Mouse (Mus musculus): ENCODE results near the gene Ankfn1.

Ankfn1 gene

DNA sequence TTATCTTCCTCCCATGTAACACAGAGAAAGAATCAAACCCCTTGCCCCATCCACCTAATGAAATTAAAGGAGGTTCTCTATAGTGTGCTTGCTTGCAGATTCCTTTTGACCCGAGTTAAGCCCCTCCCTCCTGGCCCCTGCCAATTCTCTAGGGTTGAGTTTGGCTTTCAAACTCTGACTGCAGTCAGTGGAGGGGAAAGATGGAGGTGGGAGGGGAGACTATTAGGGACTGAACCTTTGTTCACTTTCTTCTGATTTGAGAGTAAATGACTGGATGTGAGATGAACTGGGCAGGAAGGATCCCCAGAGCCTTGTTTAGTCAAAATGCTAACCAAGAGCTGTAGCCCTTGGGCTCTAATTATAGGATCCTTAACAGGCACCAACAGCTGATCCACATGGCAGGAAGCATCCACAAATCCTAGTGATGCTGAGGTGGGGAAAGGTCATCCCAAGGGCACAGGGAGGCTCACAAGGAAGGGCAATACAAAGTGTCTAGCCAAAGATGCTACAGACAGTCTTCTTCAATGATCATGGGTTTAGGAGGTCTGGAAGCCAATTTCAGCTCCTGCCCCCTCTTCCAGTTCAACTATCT is 103.4 kb downstream of the Ankfn1 start:
- no peak for DNase-seq (ENCODE audit: low spot score)

DNA sequence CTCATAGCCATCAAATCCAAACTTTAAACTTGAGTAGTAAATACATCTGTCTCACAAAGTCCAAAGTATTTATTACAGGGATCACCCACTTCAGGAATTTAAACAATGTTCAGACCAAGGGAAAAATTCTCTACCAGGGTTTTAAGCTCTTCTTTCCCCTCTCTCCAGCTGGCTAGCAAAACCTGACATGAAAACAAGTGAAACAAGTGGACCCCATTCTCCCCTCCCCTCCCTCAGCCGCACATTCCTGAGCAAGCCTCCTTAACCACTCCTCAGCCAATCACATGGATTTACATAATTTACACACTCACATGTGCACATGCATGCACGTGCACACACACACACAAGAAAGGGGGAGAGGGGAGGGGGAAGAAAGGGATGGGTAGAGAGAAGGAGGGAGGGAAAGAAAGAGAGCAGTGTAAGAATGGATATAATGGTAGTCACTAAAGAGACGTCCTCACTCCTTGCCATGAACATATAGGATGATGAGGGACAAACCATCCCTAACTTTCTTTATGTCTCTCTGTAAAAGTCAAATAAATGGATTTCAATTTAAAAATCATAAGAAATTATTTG is 104.9 kb downstream of the Ankfn1 start:
- DNase-seq (ENCODE audit: low spot score) = peak; percentile 31

DNA sequence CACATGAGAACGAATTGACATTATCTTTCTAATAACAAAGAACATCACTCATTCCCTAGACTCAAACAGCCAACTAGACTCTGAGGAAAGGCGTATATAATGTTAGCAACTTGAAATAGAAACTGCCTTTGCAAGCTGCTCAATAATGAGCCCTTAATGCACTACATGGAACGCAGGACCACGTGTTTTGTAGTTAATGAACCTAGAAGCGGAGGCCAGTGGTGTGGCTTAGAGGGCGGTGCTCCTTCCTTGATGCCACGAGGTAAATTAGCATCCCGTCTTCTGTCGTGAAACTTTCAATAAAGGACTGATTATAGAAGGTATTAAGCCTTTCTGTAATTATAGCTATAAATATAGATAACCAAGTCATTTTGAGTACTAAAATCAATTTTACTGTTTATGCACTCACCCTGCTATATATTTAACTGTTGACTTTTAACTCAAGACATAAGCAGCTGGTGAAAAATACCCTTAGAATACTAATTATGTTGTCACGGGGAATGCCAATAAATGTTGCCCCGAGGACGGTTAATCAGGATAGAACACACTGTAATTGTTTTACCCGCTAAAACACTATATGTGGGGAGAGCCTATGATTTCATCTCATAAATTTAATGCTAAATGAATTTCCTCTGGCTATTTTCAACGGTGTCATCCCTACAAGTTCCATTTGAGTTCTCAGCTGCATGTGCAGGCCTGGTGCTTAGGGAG is 112.1 kb downstream of the Ankfn1 start:
- DNase-seq (ENCODE audit: low spot score) = no peak

DNA sequence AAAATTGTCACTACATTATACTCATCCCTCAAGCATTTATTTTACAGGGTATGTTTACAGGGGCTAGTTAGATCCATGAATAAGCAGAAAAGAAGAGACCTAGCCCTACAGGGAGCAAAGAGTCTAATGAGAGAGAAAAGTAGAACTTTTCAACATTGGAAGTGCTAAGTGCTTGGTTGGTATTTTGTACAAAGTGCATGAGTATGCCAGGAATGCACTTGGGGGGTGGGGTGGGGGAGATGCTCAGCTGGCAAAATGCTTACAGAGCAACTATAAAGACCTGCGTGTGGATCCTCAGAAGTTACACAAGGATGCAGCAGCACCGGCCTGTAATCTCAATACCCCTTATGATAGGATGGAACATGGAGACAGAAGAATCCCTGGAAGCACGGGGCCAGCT is 118.4 kb downstream of the Ankfn1 start:
- DNase-seq (ENCODE audit: low spot score) = peak; percentile 18

GRCm38 (mm10) chr11:89656556-89656955 is 120.9 kb downstream of the Ankfn1 start:
- no peak for DNase-seq (ENCODE audit: low spot score)

- no peak for DNase-seq (ENCODE audit: low spot score)
Observed at GRCm38 (mm10) chr11:89635740-89636139, 141.7 kb downstream of the Ankfn1 start.

GRCm38 (mm10) chr11:89631315-89631714 is 146.1 kb downstream of the Ankfn1 start:
- DNase-seq (ENCODE audit: low spot score) = no peak

DNA sequence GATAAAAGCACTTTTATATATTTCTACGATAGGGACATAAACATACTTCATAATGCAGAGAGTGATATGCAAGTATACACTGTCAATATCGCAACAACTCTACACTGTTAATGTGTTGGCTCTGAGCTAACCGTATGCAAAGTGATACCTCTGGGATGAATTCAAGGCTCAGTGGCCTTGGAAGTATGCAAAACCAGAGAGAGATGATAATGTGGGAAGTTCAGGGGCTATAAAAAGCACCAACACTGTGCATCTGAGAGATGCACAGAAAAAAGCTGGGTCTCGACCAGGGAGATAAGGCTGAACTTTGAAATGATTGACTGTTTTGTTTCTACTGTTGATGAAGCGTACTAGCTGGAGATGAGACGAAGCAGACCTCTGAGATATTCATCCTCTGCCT is 148.9 kb downstream of the Ankfn1 start:
- no peak for DNase-seq (ENCODE audit: low spot score)

- no peak for DNase-seq (ENCODE audit: low spot score)
Observed at GRCm38 (mm10) chr11:89627232-89627631, 150.2 kb downstream of the Ankfn1 start.

DNA sequence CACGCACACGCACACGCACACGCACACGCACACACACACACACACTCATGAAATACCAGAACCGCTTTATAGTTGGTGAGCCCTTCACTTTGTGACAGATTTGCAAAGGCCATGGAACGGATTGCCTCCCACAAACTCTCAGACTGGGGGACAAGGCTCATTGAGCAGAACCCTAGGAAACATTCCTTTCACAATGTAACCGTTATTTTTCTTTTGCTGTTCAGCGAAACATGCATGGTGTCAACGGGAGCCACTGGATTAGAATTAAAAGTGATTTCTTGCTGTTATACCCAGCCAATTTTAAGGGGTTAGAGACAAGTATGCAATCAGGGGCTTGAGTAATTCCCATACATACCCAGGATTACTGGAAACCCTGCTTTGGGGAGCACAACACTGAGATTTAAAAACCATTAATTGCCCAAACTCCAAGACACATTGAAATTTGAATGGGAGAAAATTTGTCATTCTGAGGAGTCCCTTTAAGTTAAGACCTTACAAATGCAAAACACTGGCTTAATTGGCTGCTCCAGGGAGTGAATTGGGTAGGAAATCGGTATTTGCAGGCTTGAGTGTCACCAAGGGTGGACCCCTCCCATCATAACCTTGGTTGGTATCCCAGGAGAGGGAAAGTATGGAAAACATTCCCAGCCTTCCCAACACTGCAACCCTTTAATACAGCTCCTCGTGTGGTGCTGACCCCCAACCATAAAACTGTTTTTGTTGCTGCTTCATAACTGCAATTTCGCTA is 153.6 kb downstream of the Ankfn1 start:
- no peak for DNase-seq (ENCODE audit: low spot score)

- no peak for DNase-seq (ENCODE audit: low spot score)
Observed at GRCm38 (mm10) chr11:89619955-89620354, 157.5 kb downstream of the Ankfn1 start.

DNA sequence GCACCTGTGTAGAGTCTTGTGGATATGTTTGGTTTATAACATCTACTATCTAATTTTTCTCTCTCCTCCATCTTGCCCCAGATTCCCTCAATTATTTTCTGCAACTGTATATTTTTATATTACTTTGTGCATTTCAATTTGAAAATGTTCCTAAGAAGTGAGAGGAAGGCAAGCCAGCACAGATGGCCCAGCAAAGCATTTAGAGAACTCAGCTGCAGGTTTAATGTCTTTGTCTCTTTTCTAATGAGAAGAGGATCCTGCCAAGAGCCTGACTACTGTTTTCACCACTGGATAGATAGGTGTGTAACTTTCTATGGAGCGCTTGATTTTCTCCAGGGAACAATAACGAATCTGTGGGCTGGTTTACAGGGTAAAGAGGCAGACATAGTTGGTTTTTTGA is 161.6 kb downstream of the Ankfn1 start:
- DNase-seq (ENCODE audit: low spot score) = no peak

DNA sequence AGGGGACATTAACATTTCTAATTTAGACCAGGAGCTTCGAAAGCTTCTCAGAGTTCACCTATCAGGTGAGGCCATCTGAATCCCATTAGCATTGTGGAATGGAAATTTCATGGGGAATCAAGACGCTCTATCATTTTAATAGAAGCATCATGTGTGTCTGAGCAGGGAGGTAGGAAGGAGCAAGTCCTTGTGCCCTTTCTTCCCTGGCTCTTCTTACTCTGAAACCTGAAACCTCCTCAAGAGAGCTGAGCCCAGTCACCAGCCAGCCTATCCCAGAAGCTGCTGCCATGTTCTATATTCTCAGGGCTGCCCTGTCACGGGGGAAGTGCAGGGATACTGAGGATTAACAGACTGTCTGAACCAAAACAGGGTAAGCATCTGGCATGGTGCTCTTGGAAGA is 165.9 kb downstream of the Ankfn1 start:
- DNase-seq (ENCODE audit: low spot score) = no peak

- no peak for DNase-seq (ENCODE audit: low spot score)
Observed at GRCm38 (mm10) chr11:89608071-89608470, 169.4 kb downstream of the Ankfn1 start.

DNA sequence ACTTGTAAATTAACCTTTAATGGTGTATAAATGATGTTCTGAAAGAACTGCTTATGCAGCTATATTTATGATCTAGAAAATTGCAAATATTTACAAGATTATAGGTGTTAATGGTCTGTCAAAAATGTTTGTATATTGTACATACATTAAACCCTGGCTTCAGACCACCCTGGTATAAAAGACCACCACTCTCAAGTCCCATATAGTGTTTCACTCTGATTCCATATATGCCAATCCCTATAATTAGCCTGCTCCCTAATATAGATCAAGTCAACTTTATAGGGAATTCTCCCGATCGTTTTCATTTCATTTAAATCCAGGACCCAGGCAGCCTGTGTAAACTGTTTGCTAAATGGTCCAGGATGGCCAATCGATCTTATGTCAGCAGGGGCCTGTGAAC is 170.2 kb downstream of the Ankfn1 start:
- DNase-seq (ENCODE audit: low spot score) = no peak

DNA sequence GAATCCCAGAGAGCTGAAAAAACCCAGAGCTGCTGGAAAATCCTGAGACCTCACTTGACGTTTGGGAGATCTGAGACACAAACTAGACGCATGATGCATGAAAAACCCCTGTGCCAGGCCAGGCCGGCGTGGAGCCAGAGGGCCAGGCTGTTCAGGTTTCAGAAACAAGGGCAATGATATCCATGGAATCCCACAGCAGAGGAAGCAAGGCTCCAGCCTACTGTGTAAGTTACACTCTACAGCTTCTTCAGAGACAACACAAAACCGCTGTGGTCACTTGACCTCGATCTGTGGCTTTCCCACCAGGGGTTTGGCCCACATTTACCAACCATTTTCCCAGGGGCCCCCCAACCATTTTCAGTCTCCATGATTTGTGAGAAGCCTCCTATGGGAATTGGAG is 171.1 kb downstream of the Ankfn1 start:
- DNase-seq (ENCODE audit: low spot score) = no peak

- DNase-seq (ENCODE audit: low spot score) = no peak
Observed at GRCm38 (mm10) chr11:89602966-89603365, 174.5 kb downstream of the Ankfn1 start.

- DNase-seq (ENCODE audit: low spot score) = no peak
Observed at GRCm38 (mm10) chr11:89600921-89601515, 176.4 kb downstream of the Ankfn1 start.

DNA sequence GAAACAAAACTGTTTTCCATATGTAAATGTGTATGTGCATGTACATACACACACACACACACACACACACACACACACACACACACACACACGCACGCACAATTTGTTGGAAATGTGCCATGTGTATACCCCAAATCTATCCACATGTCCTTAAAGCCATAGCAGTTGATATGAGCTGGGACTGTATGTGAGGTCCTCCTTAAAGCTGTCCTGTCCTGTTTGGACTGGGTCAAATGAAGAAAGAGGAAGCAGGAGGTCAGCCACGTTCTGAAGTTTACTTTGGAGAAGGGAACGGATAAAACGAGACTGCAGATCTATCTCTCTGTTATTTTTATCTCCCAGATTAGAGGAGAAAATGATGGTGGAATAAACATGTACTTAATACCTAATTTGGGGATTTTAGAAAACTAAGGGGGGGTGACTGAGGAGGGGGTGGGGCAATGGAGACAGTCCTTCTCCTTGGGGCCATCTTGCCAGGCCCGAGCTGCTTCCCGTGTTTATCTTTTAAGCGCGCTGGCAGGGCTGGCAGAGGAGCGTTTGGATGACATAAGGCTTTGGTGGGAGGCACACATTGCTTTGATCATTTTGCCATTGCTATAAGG is 187.1 kb downstream of the Ankfn1 start:
- DNase-seq (ENCODE audit: low spot score) = no peak

DNA sequence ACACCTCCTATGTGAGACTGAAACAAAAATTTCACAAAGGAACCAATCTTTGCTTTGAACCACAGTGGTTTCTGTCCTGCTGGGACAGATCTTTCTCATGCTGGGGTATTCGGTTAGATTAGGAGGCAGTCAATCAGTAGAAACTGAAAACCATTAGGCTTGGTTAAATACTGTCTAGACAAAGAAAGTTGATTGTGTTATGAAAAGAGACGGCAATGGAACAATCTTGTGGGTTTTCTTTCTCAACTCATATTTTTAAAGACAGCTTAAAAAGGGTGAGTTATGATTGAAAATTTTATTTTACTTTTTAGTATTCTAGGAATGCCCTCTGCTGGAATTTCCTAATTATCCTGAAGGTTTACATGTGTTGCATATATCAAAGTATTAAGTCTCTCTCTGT is 191.1 kb downstream of the Ankfn1 start:
- DNase-seq (ENCODE audit: low spot score) = no peak

DNA sequence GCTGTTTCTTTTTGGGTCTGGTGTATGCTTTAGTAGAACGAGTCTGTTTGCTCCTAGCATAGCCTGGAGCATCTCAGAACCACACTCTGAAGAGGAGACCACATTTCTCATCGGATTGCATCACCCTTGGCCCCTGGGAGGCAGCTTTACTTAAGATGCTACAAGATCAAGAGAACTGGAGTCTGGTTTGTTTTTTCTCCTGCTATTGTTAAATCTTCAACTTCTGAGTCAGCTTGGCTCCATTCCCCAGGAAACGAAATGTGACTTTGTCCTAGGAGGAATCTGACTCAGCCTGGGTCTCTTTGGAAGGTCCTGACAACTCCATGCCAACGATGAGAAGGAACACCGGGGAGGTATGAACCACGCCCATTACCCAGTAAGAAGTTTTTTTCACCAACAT is 197.6 kb downstream of the Ankfn1 start:
- DNase-seq (ENCODE audit: low spot score) = no peak

DNA sequence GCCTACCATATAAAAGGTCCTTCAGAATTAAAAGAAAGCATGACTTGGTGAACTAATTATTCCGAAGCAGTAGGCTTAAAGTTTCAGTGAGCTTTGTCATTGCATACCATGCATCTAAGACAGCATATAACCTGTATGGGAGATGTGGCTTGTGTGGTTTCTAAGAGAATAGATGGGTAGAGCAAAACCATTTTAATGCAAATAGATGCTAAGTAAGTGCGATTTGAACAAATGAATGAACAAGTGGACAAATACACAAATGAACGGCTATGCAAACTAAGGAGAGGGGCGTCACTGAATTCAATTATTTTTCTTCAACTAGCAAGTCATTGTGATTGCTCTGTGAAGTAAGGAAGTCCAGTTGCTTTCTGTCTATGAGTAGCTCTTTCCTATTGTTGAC is 198.3 kb downstream of the Ankfn1 start:
- no peak for DNase-seq (ENCODE audit: low spot score)

Data from yolk sac, embryonic 10.5 days (tissue).